Mouse (Mus musculus) bone marrow, adult 2 months (tissue): ENCODE data around the gene Dapl1. TPM values are rescaled to one million over a fixed set of nuclear protein-coding genes. Genes with fewer than 3 reads are reported as not detected.

ENCODE experiments used
- H3K27ac ChIP-seq: fragments of 200-500 bp; 2 replicates; pipeline ENCODE4 v1.5.1; 2012; ENCODE audit warnings: low read depth, mild to moderate bottlenecking, control low read depth, inconsistent platforms, low read length; ENCODE audit not compliant: control insufficient read depth, poor library complexity, insufficient read depth
- H3K4me1 ChIP-seq: fragments of 200-500 bp; 2 replicates; pipeline ENCODE4 v1.6.1; 2011; ENCODE audit warnings: low read length; ENCODE audit not compliant: control insufficient read depth, insufficient read depth
- H3K4me3 ChIP-seq: fragments of 200-500 bp; replicated peaks from 2 replicates; pipeline ENCODE3; 2011; ENCODE audit warnings: mild to moderate bottlenecking, low read depth, low read length, control low read depth; ENCODE audit not compliant: control insufficient read depth
- CTCF ChIP-seq: fragments of 200-500 bp; IDR thresholded peaks from 2 replicates; pipeline ENCODE4 v1.5.1; 2011; ENCODE audit warnings: low read length, control low read depth; ENCODE audit not compliant: control insufficient read depth, insufficient read depth
- POLR2A ChIP-seq: fragments of 200-500 bp; IDR thresholded peaks from 2 replicates; pipeline ENCODE4 v1.6.1; 2011; ENCODE audit warnings: low read depth, mild to moderate bottlenecking, control low read depth, low read length, borderline replicate concordance; ENCODE audit not compliant: control insufficient read depth
- WGBS: fragments of 180-500 bp; shearing (Covaris S2); methylation state at CpG from one replicate; pipeline ENCODE4 v1.1.7; 2018; 5-methylcytosine and 5-hydroxymethylcytosine counted together
- polyA plus RNA-seq: library from polyadenylated mRNA; stranded (reverse); fragments of >200 nt; gene quantifications from 2 replicates; pipeline ENCODE4 v1.2.4, GENCODE M21; 2011; ENCODE audit warnings: low replicate concordance; ENCODE audit not compliant: missing spikeins, insufficient read depth, insufficient read length

Dapl1 gene
- polyA plus RNA-seq, 1 experiment, result 3.1 TPM

- Histone ChIP-seq H3K4me3 (no peak overlapping the region), H3K4me1 (no peaks in the 10 kb centered on the region), H3K27ac (no peak overlapping the region)
- 67% methylated on average over 3 of the region's 3 CpGs for WGBS
- no peak for TF ChIP-seq POLR2A
- TF ChIP-seq CTCF, result no peak
Observed at GRCm38 (mm10) chr2:59448516-59448915, 35.9 kb upstream of the Dapl1 start.

GRCm38 (mm10) chr2:59448921-59449320 is 35.5 kb upstream of the Dapl1 start:
- WGBS, result 71% methylated on average over 4 of the region's 4 CpGs
- TF ChIP-seq CTCF (no peak), POLR2A (no peak)
- Histone ChIP-seq H3K4me1 (no peaks in the 10 kb centered on the region), H3K4me3 (no peak overlapping the region), H3K27ac (no peak overlapping the region)

- no peak overlapping the region for H3K4me3 ChIP-seq
- 75% methylated on average over 2 of the region's 2 CpGs for WGBS
- no peaks in the 10 kb centered on the region for H3K4me1 ChIP-seq
- no peak overlapping the region for H3K27ac ChIP-seq
- TF ChIP-seq CTCF (no peak), POLR2A (no peak)
Observed at GRCm38 (mm10) chr2:59451675-59452074, 32.8 kb upstream of the Dapl1 start.

- WGBS, result 67% methylated on average over 3 of the region's 3 CpGs
- TF ChIP-seq CTCF (no peak), POLR2A (no peak)
Observed at GRCm38 (mm10) chr2:59452102-59452501, 32.4 kb upstream of the Dapl1 start.

GRCm38 (mm10) chr2:59462086-59462485 is 22.4 kb upstream of the Dapl1 start:
- 39% methylated on average over 6 of the region's 6 CpGs for WGBS
- H3K27ac ChIP-seq, result no peak overlapping the region
- no peaks in the 10 kb centered on the region for H3K4me1 ChIP-seq
- no peak overlapping the region for H3K4me3 ChIP-seq
- no peak for TF ChIP-seq CTCF
- TF ChIP-seq POLR2A, result no peak

More at GRCm38 (mm10) chr2:59452102-59452501, 32.4 kb upstream of the Dapl1 start:
- no peaks in the 10 kb centered on the region for H3K4me1 ChIP-seq
- no peak overlapping the region for H3K27ac ChIP-seq
- H3K4me3 ChIP-seq, result no peak overlapping the region

- 82% methylated on average over 12 of the region's 12 CpGs for WGBS
- Histone ChIP-seq H3K4me1 (no peaks in the 10 kb centered on the region), H3K4me3 (no peak overlapping the region), H3K27ac (no peak overlapping the region)
- TF ChIP-seq POLR2A, result no peak
- TF ChIP-seq CTCF, result no peak
Observed at GRCm38 (mm10) chr2:59463428-59464182, 20.8 kb upstream of the Dapl1 start.

- Histone ChIP-seq H3K4me1 (no peaks in the 10 kb centered on the region), H3K4me3 (no peak overlapping the region), H3K27ac (no peak overlapping the region)
- 74% methylated on average over 5 of the region's 5 CpGs for WGBS
- TF ChIP-seq POLR2A (no peak), CTCF (no peak)
Observed at GRCm38 (mm10) chr2:59465671-59466070, 18.8 kb upstream of the Dapl1 start.

GRCm38 (mm10) chr2:59466358-59466757 is 18.1 kb upstream of the Dapl1 start:
- Histone ChIP-seq H3K27ac (no peak overlapping the region), H3K4me1 (no peaks in the 10 kb centered on the region; the same call in 1 of the 2 replicates), H3K4me3 (no peak overlapping the region)
- 69% methylated on average over 5 of the region's 5 CpGs for WGBS
- TF ChIP-seq POLR2A (no peak), CTCF (no peak)
